Mouse (Mus musculus) E14TG2a.4 (cell line): ENCODE measurements at regions not wholly inside any gene's neighbourhood (a gene's known extent, or its start where the extent isn't known, plus 50 kb on each side); places are given as distances from the start of the nearest gene placed in this dataset.

Experiments
- H3K27me3 ChIP-seq: 2 replicates; pipeline ENCODE4 v1.6.1; 2014; ENCODE audit warnings: low read length, control low read depth; ENCODE audit not compliant: insufficient read depth
- H3K36me3 ChIP-seq: 2 replicates; pipeline ENCODE4 v1.6.1; 2014; ENCODE audit warnings: low read length, control low read depth; ENCODE audit not compliant: insufficient read depth
- H3K4me1 ChIP-seq: replicated peaks from 2 replicates; pipeline ENCODE4 v1.6.1; 2014; ENCODE audit warnings: low read depth, low read length, control low read depth
- H3K4me3 ChIP-seq: replicated peaks from 2 replicates; pipeline ENCODE4 v1.5.1; 2014; ENCODE audit warnings: mild to moderate bottlenecking, low read length
- H3K9me3 ChIP-seq: 2 replicates; pipeline ENCODE4 v1.6.1; 2014; ENCODE audit warnings: low read length, control low read depth
- CTCF ChIP-seq: conservative IDR thresholded peaks from 2 replicates; pipeline ENCODE4 v1.5.1; 2014; ENCODE audit warnings: low read length
- NANOG ChIP-seq: IDR thresholded peaks from 2 replicates; pipeline ENCODE4 v1.6.1; 2014; ENCODE audit warnings: borderline replicate concordance, low read length, mixed read lengths
- POU5F1 ChIP-seq: IDR thresholded peaks from 2 replicates; pipeline ENCODE4 v1.6.1; 2014; ENCODE audit warnings: low read length, borderline replicate concordance

GRCm38 (mm10) chr3:37987775-37988505 is 263.6 kb upstream of the Gm5148 start:
- H3K4me1 ChIP-seq, result 0 out of 2 replicates have a peak, but pooled peaks cover 3% of the 10 kb centered on the region
- H3K4me3 ChIP-seq, result no peak overlapping the region
- no peaks in the 10 kb centered on the region for H3K36me3 ChIP-seq
- no peaks in the 10 kb centered on the region for H3K9me3 ChIP-seq
- TF ChIP-seq CTCF, result no peak
- TF ChIP-seq NANOG, result no peak
- TF ChIP-seq POU5F1, result no peak
- H3K27me3 ChIP-seq, result peaks cover 7% of the 10 kb centered on the region; the same call in 1 of the 2 replicates

- Histone ChIP-seq H3K4me1 (0 out of 2 replicates have a peak, but pooled peaks cover 3% of the 10 kb centered on the region), H3K4me3 (no peak overlapping the region), H3K9me3 (no peaks in the 10 kb centered on the region), H3K27me3 (peaks cover 7% of the 10 kb centered on the region; the same call in 1 of the 2 replicates), H3K36me3 (no peaks in the 10 kb centered on the region)
- TF ChIP-seq CTCF, result no peak
These were observed 262.9 kb upstream of the Gm5148 start for GRCm38 (mm10) chr3:37987007-37987774.

GRCm38 (mm10) chr3:37984706-37985105 is 260.4 kb upstream of the Gm5148 start:
- H3K27me3 ChIP-seq, result peaks cover 7% of the 10 kb centered on the region; the same call in 1 of the 2 replicates
- no peak overlapping the region for H3K4me3 ChIP-seq
- 0 out of 2 replicates have a peak, but pooled peaks cover 3% of the 10 kb centered on the region for H3K4me1 ChIP-seq
- H3K36me3 ChIP-seq, result no peaks in the 10 kb centered on the region
- no peaks in the 10 kb centered on the region for H3K9me3 ChIP-seq
- no peak for TF ChIP-seq NANOG
- no peak for TF ChIP-seq POU5F1
- TF ChIP-seq CTCF, result no peak

GRCm38 (mm10) chr3:37981481-37982180 is 257.3 kb upstream of the Gm5148 start:
- Histone ChIP-seq H3K4me3 (no peak overlapping the region), H3K36me3 (no peaks in the 10 kb centered on the region), H3K9me3 (no peaks in the 10 kb centered on the region), H3K27me3 (peaks cover 1% of the 10 kb centered on the region; the same call in 1 of the 2 replicates), H3K4me1 (peaks cover 11% of the 10 kb centered on the region)
- TF ChIP-seq POU5F1, result no peak
- 0 out of 2 replicates have a peak, but pooled peaks have one; percentile 36 for TF ChIP-seq NANOG
- TF ChIP-seq CTCF, result no peak

- Histone ChIP-seq H3K4me1 (peaks cover 26% of the 10 kb centered on the region), H3K27me3 (peaks cover 4% of the 10 kb centered on the region; the same call in 1 of the 2 replicates), H3K36me3 (no peaks in the 10 kb centered on the region), H3K9me3 (no peaks in the 10 kb centered on the region), H3K4me3 (no peak overlapping the region)
- TF ChIP-seq POU5F1, result no peak
- peak; percentile 52 for TF ChIP-seq CTCF
These were observed 255.6 kb upstream of the Gm5148 start for GRCm38 (mm10) chr3:37979871-37980270.

GRCm38 (mm10) chr3:37978481-37978880 is 254.2 kb upstream of the Gm5148 start:
- Histone ChIP-seq H3K4me1 (peaks cover 29% of the 10 kb centered on the region), H3K27me3 (peaks cover 7% of the 10 kb centered on the region; the same call in 1 of the 2 replicates), H3K36me3 (no peaks in the 10 kb centered on the region), H3K9me3 (no peaks in the 10 kb centered on the region), H3K4me3 (no peak overlapping the region)
- TF ChIP-seq CTCF (no peak), NANOG (no peak), POU5F1 (no peak)

GRCm38 (mm10) chr3:37977453-37977852 is 253.2 kb upstream of the Gm5148 start:
- H3K9me3 ChIP-seq, result no peaks in the 10 kb centered on the region
- no peaks in the 10 kb centered on the region for H3K36me3 ChIP-seq
- TF ChIP-seq NANOG (no peak), CTCF (no peak), POU5F1 (no peak)
- peaks cover 7% of the 10 kb centered on the region; the same call in 1 of the 2 replicates for H3K27me3 ChIP-seq
- H3K4me3 ChIP-seq, result no peak overlapping the region
- H3K4me1 ChIP-seq, result peaks cover 29% of the 10 kb centered on the region

GRCm38 (mm10) chr3:37976566-37976965 is 252.3 kb upstream of the Gm5148 start:
- peaks cover 7% of the 10 kb centered on the region; the same call in 1 of the 2 replicates for H3K27me3 ChIP-seq
- no peak for TF ChIP-seq CTCF
- no peak for TF ChIP-seq NANOG
- no peak for TF ChIP-seq POU5F1
- H3K9me3 ChIP-seq, result no peaks in the 10 kb centered on the region

More at GRCm38 (mm10) chr3:37976566-37976965, 252.3 kb upstream of the Gm5148 start:
- Histone ChIP-seq H3K4me1 (peaks cover 29% of the 10 kb centered on the region), H3K36me3 (no peaks in the 10 kb centered on the region), H3K4me3 (no peak overlapping the region)
